Mouse (Mus musculus) liver, adult 2 months (tissue): ENCODE measurements around the gene Prima1. TPM values are rescaled to one million over a fixed set of nuclear protein-coding genes. Genes with fewer than 3 reads are reported as not detected.

ENCODE experiments used
- DNase-seq: peaks from one replicate; pipeline ENCODE4 v3.0.0-alpha.2; 2011; ENCODE audit warnings: low read depth, low spot score; ENCODE audit errors: extremely low read depth
- H3K27ac ChIP-seq: fragments of 200-500 bp; replicated peaks from 2 replicates; pipeline ENCODE4 v1.5.1; 2012; ENCODE audit warnings: low read depth, mild to moderate bottlenecking, control low read depth, inconsistent platforms, low read length; ENCODE audit not compliant: insufficient read depth
- H3K27me3 ChIP-seq: fragments of 200-500 bp; 2 replicates; pipeline ENCODE4 v1.6.1; 2012; ENCODE audit warnings: mild to moderate bottlenecking, moderate library complexity, low read length, inconsistent platforms; ENCODE audit not compliant: control insufficient read depth, insufficient read depth
- H3K36me3 ChIP-seq: fragments of 200-500 bp; 2 replicates; pipeline ENCODE4 v1.6.1; 2012; ENCODE audit warnings: low read length, inconsistent platforms; ENCODE audit not compliant: control insufficient read depth, insufficient read depth
- H3K4me1 ChIP-seq: fragments of 200-500 bp; 2 replicates; pipeline ENCODE4 v1.6.1; 2011; ENCODE audit warnings: low read length; ENCODE audit not compliant: control insufficient read depth, insufficient read depth
- H3K4me3 ChIP-seq: fragments of 200-500 bp; 2 replicates; pipeline ENCODE4 v1.5.1; 2011; ENCODE audit warnings: low read depth, mild to moderate bottlenecking, control low read depth, low read length, moderate library complexity; ENCODE audit not compliant: insufficient read depth
- H3K79me2 ChIP-seq: fragments of 200-500 bp; 2 replicates; pipeline ENCODE4 v1.6.1; 2012; ENCODE audit warnings: inconsistent platforms, mild to moderate bottlenecking, low read length, moderate library complexity; ENCODE audit not compliant: control insufficient read depth, insufficient read depth
- H3K9ac ChIP-seq: fragments of 200-500 bp; 2 replicates; pipeline ENCODE4 v1.6.1; 2012; ENCODE audit warnings: low read depth, mild to moderate bottlenecking, control low read depth, inconsistent platforms, low read length
- CTCF ChIP-seq: fragments of 200-500 bp; IDR thresholded peaks from 2 replicates; pipeline ENCODE4 v1.5.1; 2011; ENCODE audit warnings: low read depth, low read length, control low read depth
- POLR2A ChIP-seq: fragments of 200-500 bp; IDR thresholded peaks from 2 replicates; pipeline ENCODE4 v1.6.1; 2011; ENCODE audit warnings: low read length, control low read depth; ENCODE audit not compliant: insufficient read depth; ENCODE audit errors: extremely low read depth
- WGBS: fragments of 180-500 bp; shearing (Covaris S2); methylation state at CpG from one replicate; pipeline ENCODE4 v1.1.7; 2018; 5-methylcytosine and 5-hydroxymethylcytosine counted together
- polyA plus RNA-seq: library from polyadenylated mRNA; depleted of rRNA; stranded (reverse); fragments of >200 nt; gene quantifications from 2 replicates; pipeline ENCODE4 v1.2.3, GENCODE M21; 2012
- total RNA-seq: library from RNA; depleted of rRNA; stranded (reverse); fragments of >200 nt; gene quantifications from 2 replicates; pipeline ENCODE4 v1.2.3, GENCODE M21; 2014

The Prima1 gene
- total and polyA plus RNA-seq, 2 experiments: not detected

DNA sequence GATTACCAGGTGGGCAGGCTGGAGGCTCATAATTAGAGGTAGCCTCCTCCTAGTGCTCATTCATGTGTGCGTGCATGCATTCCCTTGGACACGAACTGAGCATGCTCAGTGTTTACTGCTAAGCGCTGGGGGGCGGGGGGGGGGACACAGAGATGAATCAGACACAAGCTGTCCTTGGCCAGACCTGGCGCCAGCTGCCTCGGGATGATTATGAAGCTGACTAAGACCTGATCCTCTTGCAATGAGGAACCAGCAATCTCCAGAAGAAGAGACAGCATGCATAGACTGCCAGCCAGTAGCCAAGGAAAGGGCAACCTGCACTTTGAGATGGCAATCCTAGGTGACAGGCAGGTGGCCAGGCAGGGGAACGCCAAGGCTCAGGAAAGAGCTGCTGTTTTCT, 36.4 kb downstream of the Prima1 start:
- Histone ChIP-seq H3K79me2 (no peaks in the 10 kb centered on the region), H3K4me3 (no peak overlapping the region), H3K36me3 (no peaks in the 10 kb centered on the region), H3K9ac (no peak overlapping the region), H3K27ac (no peak overlapping the region), H3K27me3 (no peaks in the 10 kb centered on the region), H3K4me1 (no peaks in the 10 kb centered on the region)
- DNase-seq: no peak
- WGBS: 69% methylated on average over 7 of the region's 7 CpGs
- TF ChIP-seq CTCF: no peak
- no peak for TF ChIP-seq POLR2A

DNA sequence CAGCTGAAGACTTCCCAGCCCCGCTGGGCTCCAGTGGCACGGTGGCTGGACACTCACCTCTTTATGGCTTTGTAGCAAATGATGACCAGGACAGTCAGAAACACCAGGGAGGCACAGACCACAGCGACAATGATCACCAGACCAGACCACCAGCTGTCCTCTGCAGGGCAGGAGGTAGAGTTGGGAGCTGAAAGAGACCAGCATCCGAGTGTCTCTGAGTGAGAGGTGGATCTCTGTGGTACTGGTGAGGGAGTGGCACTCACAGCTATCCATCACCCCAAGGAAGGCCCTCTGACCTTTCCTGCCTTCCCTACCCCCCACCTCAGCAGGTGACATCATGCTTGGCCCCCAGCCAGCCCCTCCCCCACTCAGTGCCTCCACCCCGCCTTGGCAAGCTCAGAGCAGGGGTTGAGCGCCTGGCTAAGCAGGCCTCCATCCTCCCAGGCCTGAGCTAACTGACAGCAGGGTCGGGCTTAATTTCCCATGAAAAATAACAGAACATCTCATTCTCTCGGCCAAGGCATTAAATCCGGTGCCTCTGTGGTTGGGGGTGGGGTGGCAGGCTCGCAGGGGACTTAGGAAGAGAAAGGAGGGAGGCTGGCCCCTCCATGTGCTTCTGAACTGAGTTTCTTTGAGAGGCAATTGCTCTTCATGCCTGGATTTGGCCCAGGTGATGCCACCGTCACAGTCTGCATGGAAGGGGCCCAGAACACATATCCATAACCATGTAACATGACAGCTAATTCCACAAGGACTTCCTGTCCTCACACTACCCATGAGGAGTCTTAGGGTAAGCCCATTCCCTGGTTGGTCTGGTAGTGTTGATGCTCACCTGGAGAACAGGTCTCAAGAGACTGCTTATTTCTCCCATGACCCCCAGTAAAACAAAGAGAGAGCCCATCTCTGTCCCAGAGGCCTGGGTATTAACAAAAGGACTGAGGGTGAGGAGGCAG, 39.1 kb downstream of the Prima1 start:
- H3K4me3 ChIP-seq: no peak overlapping the region
- H3K27ac ChIP-seq: no peak overlapping the region
- H3K9ac ChIP-seq: no peak overlapping the region
- H3K4me1 ChIP-seq: no peaks in the 10 kb centered on the region
- no peaks in the 10 kb centered on the region for H3K79me2 ChIP-seq
- H3K27me3 ChIP-seq: no peaks in the 10 kb centered on the region
- H3K36me3 ChIP-seq: no peaks in the 10 kb centered on the region
- 61% methylated on average over 11 of the region's 11 CpGs for WGBS
- DNase-seq: no peak
- no peak for TF ChIP-seq POLR2A
- no peak for TF ChIP-seq CTCF

DNA sequence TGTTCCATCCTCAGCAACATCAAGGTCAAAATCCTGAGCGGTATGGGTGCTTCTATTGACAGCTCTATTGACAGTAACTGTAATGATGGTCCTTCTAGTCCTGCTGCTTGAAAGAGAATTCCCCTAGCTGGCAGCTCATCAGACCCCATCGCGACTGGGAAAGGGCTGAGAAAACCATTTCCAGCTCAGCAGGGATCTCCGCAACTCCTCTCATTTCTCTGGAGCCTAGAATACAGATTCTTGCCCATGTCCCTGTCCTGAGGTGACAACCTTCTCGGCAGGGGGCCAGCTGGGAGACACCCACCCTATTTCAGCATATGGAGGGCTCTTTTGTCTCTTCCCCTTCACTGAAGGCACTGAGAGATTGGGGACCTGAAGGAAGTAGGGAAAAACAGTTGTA, 49.0 kb downstream of the Prima1 start:
- no peaks in the 10 kb centered on the region for H3K79me2 ChIP-seq
- 39% methylated on average over 5 of the region's 5 CpGs for WGBS
- no peak for DNase-seq
- H3K36me3 ChIP-seq: no peaks in the 10 kb centered on the region
- no peaks in the 10 kb centered on the region for H3K4me1 ChIP-seq
- no peaks in the 10 kb centered on the region for H3K27me3 ChIP-seq
- H3K9ac ChIP-seq: no peak overlapping the region
- TF ChIP-seq POLR2A (no peak), CTCF (no peak)
- no peak overlapping the region for H3K27ac ChIP-seq
- H3K4me3 ChIP-seq: no peak overlapping the region

DNA sequence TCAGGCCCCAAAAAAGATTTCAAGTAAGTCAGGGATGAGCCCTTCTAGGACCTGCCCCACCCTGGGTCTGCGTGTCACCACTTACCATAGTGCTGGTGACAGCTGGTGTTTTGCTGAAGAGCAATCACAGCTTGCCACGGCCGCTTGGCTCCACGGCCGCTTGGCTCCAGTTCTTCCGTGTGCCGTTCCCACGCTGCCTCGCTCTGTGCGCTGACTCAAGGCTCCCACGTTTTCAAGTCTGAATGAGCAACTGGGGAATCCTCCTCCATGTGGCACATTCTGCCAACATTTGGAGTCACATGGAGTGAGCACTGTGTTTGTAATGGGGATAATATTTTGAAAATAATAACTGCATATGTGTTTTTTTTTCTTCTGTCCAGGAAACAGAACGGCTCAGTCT, 52.2 kb downstream of the Prima1 start:
- no peaks in the 10 kb centered on the region for H3K27me3 ChIP-seq
- 86% methylated on average over 12 of the region's 12 CpGs for WGBS

DNA sequence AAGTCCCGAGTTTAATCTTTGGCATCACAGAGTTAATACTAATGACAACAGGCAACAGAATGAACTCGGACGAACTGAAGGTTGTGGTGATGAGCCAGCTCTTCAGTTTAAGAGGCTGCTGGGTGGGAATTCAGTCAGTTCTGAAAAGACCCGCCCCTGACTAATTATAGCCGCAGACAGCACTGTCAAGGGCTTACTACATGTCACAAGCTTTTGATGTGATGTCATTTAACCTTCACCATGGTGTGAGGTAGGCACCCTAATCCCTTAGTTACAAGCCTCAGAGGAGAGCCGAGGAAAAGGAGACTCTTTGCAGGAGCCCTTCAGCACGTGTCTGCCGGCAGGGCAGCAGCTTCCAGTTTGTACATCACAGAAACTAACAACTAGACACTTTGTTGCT, 53.7 kb downstream of the Prima1 start:
- no peaks in the 10 kb centered on the region for H3K4me1 ChIP-seq

More for the DNA sequence above, 52.2 kb downstream of the Prima1 start:
- no peak for TF ChIP-seq POLR2A
- no peak for TF ChIP-seq CTCF
- no peak for DNase-seq
- Histone ChIP-seq H3K4me3 (no peak overlapping the region), H3K27ac (no peak overlapping the region), H3K36me3 (no peaks in the 10 kb centered on the region), H3K9ac (no peak overlapping the region), H3K79me2 (no peaks in the 10 kb centered on the region), H3K4me1 (no peaks in the 10 kb centered on the region)

DNA sequence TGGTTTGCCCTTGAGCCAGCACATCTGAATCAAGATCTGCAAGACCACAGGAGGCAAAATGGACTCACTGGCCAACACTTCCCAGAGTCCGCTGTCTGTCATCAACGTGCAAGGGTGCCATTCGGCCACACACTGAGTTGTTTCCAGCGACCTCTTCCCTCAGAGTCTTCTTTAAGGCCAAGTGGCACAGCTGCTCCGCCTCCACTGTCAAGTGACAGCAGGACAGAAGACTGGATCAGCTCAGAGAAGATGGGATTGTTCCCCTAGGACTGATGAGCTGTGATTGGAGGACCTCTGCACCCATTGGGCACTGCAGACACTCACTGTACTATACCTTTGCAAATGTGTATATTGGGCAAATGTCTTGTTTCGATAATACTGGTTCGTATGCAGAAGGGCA, 54.9 kb downstream of the Prima1 start:
- Histone ChIP-seq H3K36me3 (no peaks in the 10 kb centered on the region), H3K27me3 (no peaks in the 10 kb centered on the region), H3K9ac (no peak overlapping the region), H3K4me1 (no peaks in the 10 kb centered on the region), H3K79me2 (no peaks in the 10 kb centered on the region), H3K27ac (no peak overlapping the region), H3K4me3 (no peak overlapping the region)
- no peak for DNase-seq
- TF ChIP-seq POLR2A: no peak
- no peak for TF ChIP-seq CTCF
- WGBS: 90% methylated on average over 7 of the region's 7 CpGs

More for the DNA sequence above, 53.7 kb downstream of the Prima1 start:
- Histone ChIP-seq H3K9ac (no peak overlapping the region), H3K27ac (no peak overlapping the region), H3K4me3 (no peak overlapping the region), H3K79me2 (no peaks in the 10 kb centered on the region), H3K27me3 (no peaks in the 10 kb centered on the region), H3K36me3 (no peaks in the 10 kb centered on the region)
- DNase-seq: no peak
- TF ChIP-seq CTCF (no peak), POLR2A (no peak)
- 80% methylated on average over 8 of the region's 8 CpGs for WGBS
